Mouse (Mus musculus) brown adipose tissue, adult 24 weeks (tissue): ENCODE data around the gene Ccdc162. TPM values are rescaled to one million over a fixed set of nuclear protein-coding genes. Genes with fewer than 3 reads are reported as not detected.

Source experiments
- H3K27ac ChIP-seq: fragments of 200-500 bp; replicated peaks from 2 replicates; pipeline ENCODE4 v1.5.1; 2012; ENCODE audit warnings: low read depth, mild to moderate bottlenecking, low read length
- H3K4me1 ChIP-seq: fragments of 200-500 bp; 2 replicates; pipeline ENCODE4 v1.6.1; 2012; ENCODE audit warnings: low read length, mixed read lengths; ENCODE audit not compliant: control insufficient read depth, insufficient read depth, insufficient read length
- H3K4me3 ChIP-seq: fragments of 200-500 bp; 2 replicates; pipeline ENCODE4 v1.5.1; 2012; ENCODE audit warnings: low read depth, mild to moderate bottlenecking, low read length, moderate library complexity; ENCODE audit not compliant: insufficient read depth
- polyA plus RNA-seq: library from polyadenylated mRNA; stranded (reverse); fragments of >200 nt; gene quantifications from 2 replicates; pipeline ENCODE4 v1.2.4, GENCODE M21; 2012; ENCODE audit not compliant: missing spikeins, insufficient read depth, insufficient read length

Ccdc162 gene
- polyA plus RNA-seq, 1 experiment: 2.0 TPM

- Histone ChIP-seq H3K4me1 (no peaks in the 10 kb centered on the region), H3K27ac (no peak overlapping the region), H3K4me3 (no peak overlapping the region)
Measured at GRCm38 (mm10) chr10:41555081-41555480, 161.4 kb downstream of the Ccdc162 start.

GRCm38 (mm10) chr10:41553711-41554110, 162.7 kb downstream of the Ccdc162 start:
- no peak overlapping the region for H3K27ac ChIP-seq

GRCm38 (mm10) chr10:41552847-41553589, 163.4 kb downstream of the Ccdc162 start:
- no peak overlapping the region for H3K27ac ChIP-seq
- no peak overlapping the region for H3K4me3 ChIP-seq
- H3K4me1 ChIP-seq: no peaks in the 10 kb centered on the region

More at GRCm38 (mm10) chr10:41553711-41554110, 162.7 kb downstream of the Ccdc162 start:
- Histone ChIP-seq H3K4me3 (no peak overlapping the region), H3K4me1 (no peaks in the 10 kb centered on the region)

- no peak overlapping the region for H3K27ac ChIP-seq
- no peaks in the 10 kb centered on the region for H3K4me1 ChIP-seq
- no peak overlapping the region for H3K4me3 ChIP-seq
Measured at GRCm38 (mm10) chr10:41552319-41552718, 164.1 kb downstream of the Ccdc162 start.

GRCm38 (mm10) chr10:41550711-41551110, 165.7 kb downstream of the Ccdc162 start:
- no peak overlapping the region for H3K4me3 ChIP-seq
- no peaks in the 10 kb centered on the region for H3K4me1 ChIP-seq
- no peak overlapping the region for H3K27ac ChIP-seq

- Histone ChIP-seq H3K4me1 (peaks cover 3% of the 10 kb centered on the region; the same call in 1 of the 2 replicates), H3K27ac (no peak overlapping the region), H3K4me3 (no peak overlapping the region)
Measured at GRCm38 (mm10) chr10:41546396-41547165, 169.9 kb downstream of the Ccdc162 start.

GRCm38 (mm10) chr10:41545224-41545755, 171.1 kb downstream of the Ccdc162 start:
- H3K4me3 ChIP-seq: no peak overlapping the region
- peaks cover 3% of the 10 kb centered on the region; the same call in 1 of the 2 replicates for H3K4me1 ChIP-seq
- no peak overlapping the region for H3K27ac ChIP-seq

GRCm38 (mm10) chr10:41544481-41545190, 171.8 kb downstream of the Ccdc162 start:
- Histone ChIP-seq H3K27ac (no peak overlapping the region), H3K4me1 (peaks cover 3% of the 10 kb centered on the region; the same call in 1 of the 2 replicates), H3K4me3 (no peak overlapping the region)

GRCm38 (mm10) chr10:41543844-41544243, 172.6 kb downstream of the Ccdc162 start:
- peaks cover 3% of the 10 kb centered on the region; the same call in 1 of the 2 replicates for H3K4me1 ChIP-seq
- H3K27ac ChIP-seq: no peak overlapping the region
- H3K4me3 ChIP-seq: no peak overlapping the region

GRCm38 (mm10) chr10:41543439-41543838, 173.0 kb downstream of the Ccdc162 start:
- H3K4me1 ChIP-seq: peaks cover 3% of the 10 kb centered on the region; the same call in 1 of the 2 replicates
- H3K27ac ChIP-seq: no peak overlapping the region
- no peak overlapping the region for H3K4me3 ChIP-seq

- Histone ChIP-seq H3K4me1 (peaks cover 3% of the 10 kb centered on the region; the same call in 1 of the 2 replicates), H3K27ac (no peak overlapping the region), H3K4me3 (no peak overlapping the region)
Measured at GRCm38 (mm10) chr10:41542057-41542456, 174.4 kb downstream of the Ccdc162 start.

GRCm38 (mm10) chr10:41538986-41539385, 177.4 kb downstream of the Ccdc162 start:
- Histone ChIP-seq H3K4me1 (no peaks in the 10 kb centered on the region), H3K4me3 (no peak overlapping the region), H3K27ac (no peak overlapping the region)

- Histone ChIP-seq H3K4me1 (no peaks in the 10 kb centered on the region), H3K4me3 (no peak overlapping the region), H3K27ac (no peak overlapping the region)
Measured at GRCm38 (mm10) chr10:41537983-41538330, 178.5 kb downstream of the Ccdc162 start.

- Histone ChIP-seq H3K27ac (peak overlapping the region; percentile 30; the same call in 1 of the 2 replicates), H3K4me1 (no peaks in the 10 kb centered on the region), H3K4me3 (no peak overlapping the region)
Measured at GRCm38 (mm10) chr10:41537226-41537982, 179.0 kb downstream of the Ccdc162 start.
